Mouse (Mus musculus): ENCODE results near the gene Chkb.

Gene Chkb

DNA sequence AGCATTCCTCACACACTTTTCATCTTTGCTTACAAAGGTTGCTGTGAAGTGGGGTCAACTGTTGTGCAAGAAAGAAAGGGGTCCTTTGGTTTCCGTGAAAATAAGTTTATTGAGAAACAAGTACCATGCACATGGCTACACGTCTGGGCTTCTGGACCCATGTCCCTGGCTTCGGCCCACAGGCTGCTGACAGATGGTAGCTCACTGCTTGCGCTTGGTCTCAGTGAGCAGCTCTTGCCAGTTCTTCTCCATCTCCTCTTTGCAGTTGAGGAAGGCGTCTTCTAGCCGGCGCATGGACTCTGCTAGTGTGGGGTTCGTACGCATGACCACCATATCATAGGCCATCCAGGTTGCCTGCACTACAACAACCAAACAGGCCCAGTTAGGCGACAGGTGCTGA lies 39.6 kb downstream of the Chkb start:
- DNase-seq = no peak

DNA sequence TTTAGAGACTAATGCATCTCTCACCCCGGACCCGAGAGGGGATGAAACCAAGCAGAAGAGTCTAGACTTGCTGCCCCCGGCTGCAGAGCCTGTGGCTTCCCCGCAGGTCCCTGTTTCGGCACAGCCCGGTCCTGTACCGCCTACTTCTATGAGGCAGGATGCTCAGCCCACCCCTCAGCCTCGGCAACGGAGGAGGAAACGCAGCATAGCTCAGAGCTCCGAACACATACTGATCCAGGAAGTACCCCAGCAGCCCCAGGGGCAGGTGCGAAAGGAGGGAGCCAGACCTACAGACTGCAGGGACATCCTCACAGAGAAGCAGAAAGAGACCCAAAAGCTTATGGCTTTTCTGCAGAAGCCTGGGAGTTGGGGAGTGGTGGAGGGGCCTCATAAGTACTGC lies 42.6 kb downstream of the Chkb start:
- DNase-seq = no peak

DNA sequence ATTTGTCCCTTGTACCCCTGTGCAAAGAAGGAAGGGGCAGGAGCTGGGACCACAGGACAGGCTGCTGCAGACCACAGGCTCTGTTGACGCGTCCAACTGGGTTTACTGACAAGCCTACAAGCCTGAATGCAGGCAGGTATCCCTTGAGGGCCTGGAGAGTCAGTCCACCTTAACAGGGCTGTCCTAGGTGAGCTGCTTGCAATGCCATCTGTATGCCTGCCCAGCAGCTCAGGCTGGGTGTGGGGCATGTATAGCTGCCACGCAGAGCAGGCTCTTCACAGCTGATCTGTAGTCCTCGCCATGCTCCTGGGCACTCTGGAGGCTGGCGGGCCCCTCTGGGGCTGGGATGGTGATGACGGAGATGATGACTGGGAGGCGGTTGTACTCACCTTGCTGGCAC lies 45.1 kb downstream of the Chkb start, which contains the start of gene Klhdc7b:
Gene Klhdc7b, plus strand, starts transcription at position 301 of the 400 bp plus-strand sequence.
- no peak for DNase-seq

DNA sequence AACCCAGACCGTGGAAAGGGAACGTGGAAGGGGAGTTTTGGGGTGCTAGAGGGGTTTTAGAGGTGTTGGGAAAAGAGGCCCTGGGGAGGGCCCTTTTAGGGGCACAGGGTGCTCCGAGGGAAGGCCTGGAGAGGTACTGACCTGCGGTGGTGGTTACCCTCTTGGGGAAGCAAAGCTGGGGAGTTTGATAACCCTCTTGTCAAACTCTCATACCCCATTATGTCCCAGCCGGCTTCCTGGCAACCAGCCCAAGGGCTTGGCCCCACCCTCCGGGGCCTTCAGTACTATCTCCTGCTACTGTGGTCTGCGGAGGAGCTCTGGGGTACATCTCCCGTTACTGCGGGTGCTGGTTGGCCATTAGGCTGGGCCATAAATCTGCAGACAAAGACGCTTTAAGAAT lies 50.3 kb downstream of the Chkb start:
- peak; percentile 65 for DNase-seq

DNA sequence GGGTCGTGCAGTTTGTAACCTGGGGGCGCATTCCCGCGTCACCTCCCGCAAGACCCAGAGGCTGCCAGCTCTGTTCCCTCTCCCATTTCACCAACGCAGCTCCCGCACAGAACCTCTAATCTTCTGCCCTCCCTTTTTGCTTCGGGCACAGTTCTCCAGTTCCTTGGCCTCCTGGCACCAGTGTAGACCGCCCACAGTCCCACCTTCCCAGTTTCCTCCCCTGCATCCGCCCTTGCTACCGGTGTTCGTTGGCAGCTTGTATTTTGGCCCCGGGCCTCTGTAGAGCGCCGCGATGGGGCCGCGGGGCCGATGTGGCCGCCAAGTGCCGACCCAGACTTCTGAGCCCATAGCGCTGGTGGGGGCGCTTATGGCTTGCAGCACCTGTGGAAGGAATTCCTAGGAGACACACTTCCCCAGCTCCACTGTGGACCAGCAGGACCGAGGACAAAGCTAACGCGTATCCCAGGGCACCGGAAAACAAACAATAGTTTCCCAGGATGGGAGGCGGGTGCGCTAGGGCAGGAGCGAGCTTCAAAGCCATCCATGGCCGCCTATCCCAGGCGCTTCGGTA lies 50.8 kb downstream of the Chkb start, which contains the start of gene Odf3b:
Gene Odf3b, minus strand, starts transcription at position 452 of the 571 bp plus-strand sequence.
- peak; percentile 83 for DNase-seq

DNA sequence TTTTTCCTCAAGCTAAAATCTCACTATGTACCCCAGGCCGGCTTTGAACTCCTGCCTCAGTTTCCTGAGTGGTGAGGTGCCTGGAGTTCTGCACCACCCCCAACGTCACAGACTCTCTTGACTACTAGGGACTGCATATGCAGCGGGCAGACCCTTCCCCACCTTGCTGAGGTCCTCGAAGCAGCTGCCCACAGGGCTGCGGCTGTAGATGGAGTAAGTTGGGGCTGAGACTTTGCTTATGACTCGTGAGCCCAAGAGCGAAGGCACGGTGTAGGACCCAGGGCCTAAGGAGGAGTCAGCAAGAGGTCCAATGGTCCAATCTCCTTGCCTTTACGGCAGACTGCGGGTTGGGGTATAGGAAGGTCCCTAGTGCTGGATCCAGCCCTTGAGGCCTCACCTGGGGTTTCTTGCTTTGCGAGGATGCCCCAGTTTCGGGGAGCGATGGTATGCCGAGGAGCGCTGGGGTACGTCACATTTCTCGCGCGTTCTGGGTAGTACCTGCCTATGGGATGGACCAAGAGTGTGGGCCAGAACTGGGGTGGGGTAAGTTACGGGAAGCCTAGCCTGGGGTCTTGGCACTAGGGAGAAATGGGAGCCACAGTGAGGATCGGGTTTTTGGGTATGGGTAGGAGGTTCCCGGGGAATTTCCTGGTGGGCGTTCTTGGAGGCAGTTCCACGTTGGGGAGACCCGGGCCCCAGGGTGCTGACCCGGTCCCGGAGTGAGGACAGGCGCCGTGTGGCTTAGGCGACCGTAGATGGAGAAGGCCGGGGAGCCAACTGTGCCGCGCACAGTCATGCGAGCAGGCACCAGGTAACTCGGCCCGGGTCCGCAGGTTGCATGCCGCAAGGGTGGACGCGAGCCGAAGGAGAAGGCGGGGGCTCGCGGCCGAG lies 51.5 kb downstream of the Chkb start:
- peak; percentile 57 for DNase-seq

DNA sequence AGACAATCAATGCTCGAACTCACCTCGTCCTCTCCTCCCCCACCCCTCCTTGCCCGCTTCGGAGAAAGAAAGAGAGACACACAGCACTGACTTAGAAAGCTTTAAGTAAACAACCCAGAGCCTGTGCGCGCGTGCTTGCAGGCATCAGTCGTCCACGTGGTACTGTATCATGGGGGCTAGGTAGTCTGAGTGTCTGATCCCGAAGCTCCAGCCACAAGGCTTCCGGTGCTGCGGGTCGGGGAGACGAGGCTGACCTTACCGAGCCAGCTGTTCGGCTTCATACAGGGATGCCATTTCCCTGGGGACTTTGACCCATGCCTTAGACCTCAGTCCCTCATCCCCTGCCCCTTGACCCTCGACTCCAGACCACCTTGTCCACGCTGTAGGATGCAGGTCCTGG lies 52.3 kb downstream of the Chkb start:
- no peak for DNase-seq

DNA sequence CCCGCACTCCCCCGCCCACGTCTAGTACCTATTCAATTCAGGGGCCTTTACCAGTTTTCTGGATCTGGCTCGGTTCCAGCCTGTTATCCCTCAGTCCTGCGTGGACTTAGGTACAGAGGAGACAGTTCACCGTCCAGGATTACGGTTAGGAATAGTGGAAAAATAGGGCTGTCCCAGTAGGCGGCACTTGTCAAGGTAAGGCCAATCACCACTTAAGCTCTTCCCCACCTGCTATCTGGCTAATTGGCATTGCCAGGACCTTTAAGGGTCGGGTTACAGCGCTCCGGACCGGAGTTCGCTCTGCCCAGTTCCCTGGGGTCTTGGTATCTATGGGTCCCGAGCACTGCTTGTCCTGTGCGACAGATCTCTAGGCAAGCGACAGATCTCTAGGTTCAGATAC lies 52.8 kb downstream of the Chkb start, which contains the start of gene Tymp:
Gene Tymp, minus strand, starts transcription at position 83 of the 400 bp plus-strand sequence.
- no peak for DNase-seq
